Mouse (Mus musculus) ES-Bruce4 (cell line): Measurements from ENCODE around the gene Itga4. TPM values are rescaled to one million over a fixed set of nuclear protein-coding genes. Genes with fewer than 3 reads are reported as not detected.

Source experiments
- H3K27ac ChIP-seq: 2 replicates; pipeline ENCODE4 v1.5.1; 2012; ENCODE audit warnings: low read length, inconsistent platforms; ENCODE audit not compliant: insufficient read depth
- H3K27me3 ChIP-seq: 2 replicates; pipeline ENCODE4 v1.6.1; 2012; ENCODE audit warnings: mild to moderate bottlenecking, low read length, inconsistent platforms; ENCODE audit not compliant: control insufficient read depth, poor library complexity, insufficient read depth, severe bottlenecking
- H3K36me3 ChIP-seq: 2 replicates; pipeline ENCODE4 v1.6.1; 2012; ENCODE audit warnings: inconsistent platforms, mild to moderate bottlenecking, low read length, moderate library complexity; ENCODE audit not compliant: control insufficient read depth, poor library complexity, insufficient read depth, severe bottlenecking
- H3K4me1 ChIP-seq: one replicate; pipeline ENCODE4 v1.8.1; 2011; ENCODE audit warnings: low read length; ENCODE audit not compliant: control insufficient read depth, insufficient read depth
- H3K4me3 ChIP-seq: 2 replicates; pipeline ENCODE4 v1.5.1; 2011; ENCODE audit warnings: low read depth, mild to moderate bottlenecking, low read length
- H3K9ac ChIP-seq: 2 replicates; pipeline ENCODE4 v1.6.1; 2012; ENCODE audit warnings: low read depth, mild to moderate bottlenecking, inconsistent platforms; ENCODE audit not compliant: poor library complexity, severe bottlenecking
- H3K9me3 ChIP-seq: replicated peaks from 2 replicates; pipeline ENCODE4 v1.6.1; 2012; ENCODE audit warnings: mild to moderate bottlenecking, low read length, inconsistent platforms; ENCODE audit not compliant: control insufficient read depth, poor library complexity, insufficient read depth, severe bottlenecking
- CTCF ChIP-seq: IDR thresholded peaks from one replicate; pipeline ENCODE4 v1.8.1; 2011; ENCODE audit warnings: low read depth, low read length
- EP300 ChIP-seq: IDR thresholded peaks from 2 replicates; pipeline ENCODE4 v1.6.1; 2011; ENCODE audit warnings: low read depth, low read length; ENCODE audit not compliant: insufficient read depth
- POLR2A ChIP-seq: IDR thresholded peaks from one replicate; pipeline ENCODE4 v1.8.1; 2011; ENCODE audit warnings: low read length; ENCODE audit not compliant: insufficient read depth
- polyA plus RNA-seq: library from polyadenylated mRNA; stranded (reverse); fragments of >200 nt; gene quantifications from 2 replicates; pipeline ENCODE4 v1.2.4, GENCODE M21; 2011; ENCODE audit warnings: low read depth; ENCODE audit not compliant: missing spikeins, insufficient read depth, insufficient read length

The Itga4 gene
- polyA plus RNA-seq, 1 experiment: 0.24 TPM

GRCm38 (mm10) chr2:79231056-79231949 is 23.9 kb upstream of the Itga4 start:
- Histone ChIP-seq H3K4me3 (no peak overlapping the region), H3K36me3 (no peaks in the 10 kb centered on the region), H3K4me1 (no peaks in the 10 kb centered on the region), H3K9me3 (no peaks in the 10 kb centered on the region), H3K9ac (no peak overlapping the region), H3K27me3 (no peaks in the 10 kb centered on the region), H3K27ac (no peak overlapping the region)
- TF ChIP-seq CTCF (no peak), EP300 (no peak), POLR2A (no peak)

- TF ChIP-seq EP300 (no peak), POLR2A (no peak), CTCF (no peak)
- H3K4me1 ChIP-seq: no peaks in the 10 kb centered on the region
- no peaks in the 10 kb centered on the region for H3K27me3 ChIP-seq
- no peaks in the 10 kb centered on the region for H3K36me3 ChIP-seq
- no peak overlapping the region for H3K9ac ChIP-seq
- H3K4me3 ChIP-seq: no peak overlapping the region
- no peak overlapping the region for H3K27ac ChIP-seq
- no peaks in the 10 kb centered on the region for H3K9me3 ChIP-seq
These were observed 19.3 kb upstream of the Itga4 start for GRCm38 (mm10) chr2:79235767-79236487.

- H3K9ac ChIP-seq: no peak overlapping the region
- H3K4me3 ChIP-seq: no peak overlapping the region
- H3K4me1 ChIP-seq: no peaks in the 10 kb centered on the region
- TF ChIP-seq EP300 (no peak), POLR2A (no peak), CTCF (no peak)
- H3K27me3 ChIP-seq: no peaks in the 10 kb centered on the region
- H3K36me3 ChIP-seq: no peaks in the 10 kb centered on the region
- H3K27ac ChIP-seq: no peak overlapping the region
- no peaks in the 10 kb centered on the region for H3K9me3 ChIP-seq
These were observed 18.0 kb upstream of the Itga4 start for GRCm38 (mm10) chr2:79237216-79237615.

GRCm38 (mm10) chr2:79244276-79244675 is 10.9 kb upstream of the Itga4 start:
- Histone ChIP-seq H3K4me1 (no peaks in the 10 kb centered on the region), H3K36me3 (no peaks in the 10 kb centered on the region), H3K27ac (no peak overlapping the region), H3K9me3 (no peaks in the 10 kb centered on the region), H3K9ac (no peak overlapping the region), H3K4me3 (no peak overlapping the region), H3K27me3 (no peaks in the 10 kb centered on the region)
- TF ChIP-seq POLR2A (no peak), EP300 (no peak), CTCF (no peak)

GRCm38 (mm10) chr2:79244743-79245142 is 10.5 kb upstream of the Itga4 start:
- H3K27me3 ChIP-seq: no peaks in the 10 kb centered on the region
- H3K27ac ChIP-seq: no peak overlapping the region
- no peaks in the 10 kb centered on the region for H3K4me1 ChIP-seq
- H3K4me3 ChIP-seq: no peak overlapping the region
- H3K36me3 ChIP-seq: no peaks in the 10 kb centered on the region
- H3K9ac ChIP-seq: no peak overlapping the region
- H3K9me3 ChIP-seq: no peaks in the 10 kb centered on the region
- TF ChIP-seq EP300 (no peak), POLR2A (no peak), CTCF (no peak)

- H3K4me3 ChIP-seq: no peak overlapping the region
- H3K4me1 ChIP-seq: no peaks in the 10 kb centered on the region
- TF ChIP-seq POLR2A (no peak), EP300 (no peak), CTCF (no peak)
- no peak overlapping the region for H3K9ac ChIP-seq
- H3K36me3 ChIP-seq: no peaks in the 10 kb centered on the region
- H3K27me3 ChIP-seq: no peaks in the 10 kb centered on the region
- H3K9me3 ChIP-seq: no peaks in the 10 kb centered on the region
- H3K27ac ChIP-seq: no peak overlapping the region
These were observed 6.9 kb upstream of the Itga4 start for GRCm38 (mm10) chr2:79248283-79248682.
